Mouse (Mus musculus) midbrain, embryonic 16.5 days (tissue): ENCODE results near the gene Asgr1. TPM values are rescaled to one million over a fixed set of nuclear protein-coding genes. Genes with fewer than 3 reads are reported as not detected.

Source experiments
- ATAC-seq: fragments of 200-750 bp; cut with Nextera tagmentation; 2 replicates; pipeline ENCODE4 v1.8.0; 2017; ENCODE audit warnings: moderate TSS enrichment
- H3K27ac ChIP-seq: fragments of 300-500 bp; sonication (generic); 2 replicates; pipeline ENCODE4 v1.5.1; 2014; ENCODE audit warnings: mild to moderate bottlenecking, low read length, mixed read lengths
- H3K27me3 ChIP-seq: fragments of 300-500 bp; sonication (generic); 2 replicates; pipeline ENCODE4 v1.6.1; 2014; ENCODE audit warnings: low read depth, low read length, mixed read lengths; ENCODE audit not compliant: control insufficient read depth, insufficient read depth
- H3K36me3 ChIP-seq: fragments of 300-500 bp; sonication (generic); 2 replicates; pipeline ENCODE4 v1.6.1; 2014; ENCODE audit warnings: mild to moderate bottlenecking, low read length, moderate library complexity, mixed read lengths; ENCODE audit not compliant: control insufficient read depth, insufficient read depth
- H3K4me1 ChIP-seq: fragments of 300-500 bp; sonication (generic); 2 replicates; pipeline ENCODE4 v1.6.1; 2014; ENCODE audit warnings: mild to moderate bottlenecking, low read length, mixed read lengths; ENCODE audit not compliant: control insufficient read depth, insufficient read depth
- H3K4me2 ChIP-seq: fragments of 300-500 bp; sonication (generic); 2 replicates; pipeline ENCODE4 v1.6.1; 2014; ENCODE audit warnings: mild to moderate bottlenecking, low read length, mixed read lengths
- H3K4me3 ChIP-seq: fragments of 300-500 bp; sonication (generic); 2 replicates; pipeline ENCODE4 v1.5.1; 2014; ENCODE audit warnings: low read depth, mild to moderate bottlenecking, low read length, moderate library complexity, mixed read lengths
- H3K9ac ChIP-seq: fragments of 300-500 bp; sonication (generic); 2 replicates; pipeline ENCODE4 v1.6.1; 2014; ENCODE audit warnings: low read depth, low read length, mixed read lengths
- H3K9me3 ChIP-seq: fragments of 300-500 bp; sonication (generic); replicated peaks from 2 replicates; pipeline ENCODE4 v1.6.1; 2014; ENCODE audit warnings: mild to moderate bottlenecking, low read length, mixed read lengths; ENCODE audit not compliant: control insufficient read depth, poor library complexity, severe bottlenecking
- WGBS: fragments of 180-500 bp; shearing (Covaris S2); extraction: QIAGEN DNeasy Blood & Tissue Kit; methylation state at CpG from one replicate; pipeline ENCODE4 v1.1.7; 2014; 5-methylcytosine and 5-hydroxymethylcytosine counted together
- polyA plus RNA-seq: library from polyadenylated mRNA; unstranded; fragments of >200 nt; fragmentation: Nextera tagmentation; extraction: Ambion mirVana; gene quantifications from 2 replicates; pipeline ENCODE4 v1.2.1, GENCODE M21; 2015

Gene Asgr1
- polyA plus RNA-seq, 1 experiment from 2014 or later = 2.3 TPM

DNA sequence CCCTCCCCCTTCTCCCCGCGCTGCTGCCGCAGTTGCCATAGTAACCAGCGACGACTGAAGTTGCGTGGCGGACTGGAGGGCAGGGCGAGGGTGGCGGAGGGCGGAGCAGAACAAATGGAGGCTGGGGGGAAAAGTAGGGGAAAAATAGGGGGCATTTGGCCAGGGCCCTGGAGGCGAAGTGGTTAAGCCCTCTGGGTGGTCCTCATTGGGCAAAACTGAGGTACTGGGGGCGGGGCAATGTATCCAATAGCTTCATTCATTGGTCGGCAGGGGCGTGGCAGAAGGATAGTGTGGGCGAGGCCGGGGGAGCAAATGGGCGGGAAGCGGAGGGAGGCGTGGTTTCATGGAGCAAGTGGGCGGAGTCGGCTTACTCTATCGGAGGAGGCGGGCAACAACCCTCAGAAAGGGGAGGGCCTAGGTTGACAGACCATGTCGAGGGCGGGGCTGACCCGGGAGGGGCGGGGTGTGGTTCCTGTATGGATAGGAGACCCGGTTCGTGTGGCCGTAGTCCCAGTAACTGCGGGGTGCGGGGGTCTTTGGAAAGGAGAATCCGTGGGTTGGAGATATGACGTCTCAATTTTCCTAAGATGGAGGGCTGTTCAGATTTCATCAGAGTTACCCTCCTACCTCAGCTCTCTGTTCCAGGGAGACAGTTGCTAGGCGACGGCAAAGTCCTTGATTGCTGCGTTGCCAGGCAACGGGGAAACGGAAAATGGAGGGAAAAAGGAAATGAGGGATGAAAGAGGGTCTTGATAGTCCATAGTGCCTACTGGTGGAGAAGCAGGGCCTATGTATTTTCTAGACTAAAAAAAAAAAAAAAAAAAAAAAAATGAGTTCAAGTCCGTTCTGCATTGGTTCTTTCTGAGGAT, 32.4 kb upstream of the Asgr1 start:
- under 1% methylated on average over 40 of the region's 40 CpGs for WGBS

DNA sequence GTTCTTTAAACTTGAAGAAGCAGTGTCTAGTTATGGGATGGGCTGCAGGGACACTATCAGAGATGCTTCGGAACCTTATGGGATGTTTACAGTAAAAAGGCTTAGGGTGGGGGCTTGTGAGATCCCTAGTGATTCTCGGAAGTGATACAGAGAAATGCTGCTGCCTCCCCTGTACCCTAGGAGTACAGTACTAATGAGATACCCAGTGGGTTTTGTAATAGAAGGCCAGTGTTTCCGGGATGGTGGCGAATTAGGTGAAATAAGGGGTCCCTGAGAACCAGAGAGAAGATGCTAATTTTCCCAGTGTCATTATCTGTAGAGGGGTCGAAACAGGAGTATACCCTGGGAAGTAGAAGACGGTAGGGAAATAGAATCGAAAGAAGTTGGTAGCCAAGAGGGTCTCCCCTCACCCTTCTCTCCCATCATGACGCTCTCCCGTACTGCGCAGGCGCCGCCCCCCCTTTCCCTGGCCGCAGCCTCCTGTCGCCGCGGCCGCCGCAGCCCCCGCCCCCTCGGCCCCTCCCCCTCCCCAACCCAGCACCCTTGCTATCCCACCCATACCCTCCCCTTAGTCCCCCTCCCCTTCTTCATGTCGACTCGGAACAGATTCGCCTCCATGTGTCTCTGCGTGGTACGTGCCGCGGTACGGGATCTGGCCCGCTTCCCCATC, 30.3 kb upstream of the Asgr1 start:
- no peak for ATAC-seq
- Histone ChIP-seq H3K4me3 (peak overlapping the region; percentile 42), H3K9ac (peak overlapping the region; percentile 66), H3K4me1 (peaks cover 80% of the 10 kb centered on the region), H3K27me3 (no peaks in the 10 kb centered on the region), H3K27ac (peak overlapping the region; percentile 63), H3K9me3 (no peaks in the 10 kb centered on the region), H3K36me3 (no peaks in the 10 kb centered on the region), H3K4me2 (peak overlapping the region; percentile 73)
- 4% methylated on average over 26 of the region's 29 CpGs for WGBS

More for the DNA sequence above, 32.4 kb upstream of the Asgr1 start:
- peaks cover 72% of the 10 kb centered on the region for H3K4me1 ChIP-seq
- no peaks in the 10 kb centered on the region for H3K27me3 ChIP-seq
- peak overlapping the region; percentile 66 for H3K4me3 ChIP-seq
- H3K9ac ChIP-seq = peak overlapping the region; percentile 82
- peak; percentile 66 for ATAC-seq
- no peaks in the 10 kb centered on the region for H3K9me3 ChIP-seq
- no peaks in the 10 kb centered on the region for H3K36me3 ChIP-seq
- H3K4me2 ChIP-seq = peak overlapping the region; percentile 54
- H3K27ac ChIP-seq = peak overlapping the region; percentile 94

GRCm38 (mm10) chr11:70024151-70024514, 29.8 kb upstream of the Asgr1 start:
- no peaks in the 10 kb centered on the region for H3K36me3 ChIP-seq
- H3K4me2 ChIP-seq = peak overlapping the region; percentile 73
- no peak for ATAC-seq
- no peaks in the 10 kb centered on the region for H3K27me3 ChIP-seq
- H3K27ac ChIP-seq = peak overlapping the region; percentile 63
- WGBS = 7% methylated on average over 6 of the region's 6 CpGs
- peak overlapping the region; percentile 66 for H3K9ac ChIP-seq
- H3K4me1 ChIP-seq = peaks cover 84% of the 10 kb centered on the region
- H3K9me3 ChIP-seq = no peaks in the 10 kb centered on the region
- H3K4me3 ChIP-seq = peak overlapping the region; percentile 42

DNA sequence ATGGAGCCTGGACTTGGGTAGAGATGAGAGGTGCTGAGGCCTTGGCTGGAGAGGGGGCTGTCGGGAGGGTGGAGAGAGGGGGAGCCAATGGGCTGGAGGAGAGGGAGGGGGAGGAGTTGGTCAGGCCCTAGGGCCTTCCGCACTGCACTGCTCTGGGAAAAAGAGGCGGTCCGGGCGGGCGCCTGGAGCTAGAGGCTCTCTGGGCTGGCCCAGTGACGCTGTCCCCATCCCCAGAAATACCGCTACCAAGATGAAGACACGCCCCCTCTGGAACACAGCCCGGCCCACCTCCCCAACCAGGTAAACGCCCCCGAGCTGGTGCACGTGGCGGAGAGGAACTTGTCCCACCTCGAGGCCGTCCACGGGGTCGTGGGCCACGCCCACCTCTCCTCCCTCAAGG, 27.2 kb upstream of the Asgr1 start:
- ATAC-seq = no peak
- WGBS = 2% methylated on average over 19 of the region's 19 CpGs
- Histone ChIP-seq H3K4me2 (peak overlapping the region; percentile 68), H3K27ac (peak overlapping the region; percentile 95), H3K4me1 (peaks cover 79% of the 10 kb centered on the region), H3K9me3 (no peaks in the 10 kb centered on the region), H3K4me3 (peak overlapping the region; percentile 18), H3K36me3 (peaks cover 10% of the 10 kb centered on the region), H3K27me3 (no peaks in the 10 kb centered on the region), H3K9ac (peak overlapping the region; percentile 59)

- peak overlapping the region; percentile 59 for H3K9ac ChIP-seq
- peaks cover 75% of the 10 kb centered on the region for H3K4me1 ChIP-seq
- H3K36me3 ChIP-seq = peaks cover 17% of the 10 kb centered on the region
- peak overlapping the region; percentile 68 for H3K4me2 ChIP-seq
- H3K27ac ChIP-seq = peak overlapping the region; percentile 95
- ATAC-seq = no peak
- WGBS = 26% methylated on average over 9 of the region's 9 CpGs
- no peaks in the 10 kb centered on the region for H3K27me3 ChIP-seq
- no peaks in the 10 kb centered on the region for H3K9me3 ChIP-seq
- H3K4me3 ChIP-seq = peak overlapping the region; percentile 18
These were observed 26.5 kb upstream of the Asgr1 start for GRCm38 (mm10) chr11:70027397-70027796.

DNA sequence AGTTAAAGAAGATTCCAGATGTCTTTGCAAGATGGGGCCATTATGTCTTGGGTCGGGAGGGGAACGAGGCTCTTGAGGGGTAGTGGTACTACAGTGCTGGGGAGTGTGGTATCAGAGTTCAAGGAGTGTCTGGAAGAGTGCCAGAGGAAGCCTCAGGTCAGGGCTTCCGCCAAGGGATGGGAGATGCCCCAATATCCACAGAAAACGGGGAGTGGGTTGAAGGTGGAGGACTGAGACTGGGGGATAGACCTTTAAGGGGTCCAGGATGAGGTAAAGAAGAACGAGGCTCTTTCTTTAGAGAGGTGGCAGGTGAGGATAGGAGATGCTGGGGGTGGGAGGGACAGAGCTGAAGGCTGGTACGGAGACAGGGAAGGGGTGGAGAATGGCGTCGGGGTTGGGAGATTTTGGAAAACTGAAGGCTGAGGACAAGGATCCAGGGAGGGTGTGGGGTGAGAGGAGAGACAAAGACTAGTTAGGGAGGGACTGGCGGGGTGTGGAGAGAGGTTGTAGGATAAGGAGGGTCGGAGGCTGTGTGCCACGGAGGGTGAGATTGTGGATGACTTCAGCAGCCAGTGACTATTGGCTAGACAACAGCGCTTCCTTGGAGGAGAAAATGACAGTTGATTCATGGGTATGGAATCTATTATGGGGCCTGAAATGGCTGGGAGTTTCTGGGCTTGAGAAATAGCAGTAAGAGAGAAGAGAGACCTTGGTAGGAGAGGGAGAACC, 25.3 kb upstream of the Asgr1 start:
- Histone ChIP-seq H3K9me3 (no peaks in the 10 kb centered on the region), H3K9ac (peak overlapping the region; percentile 59), H3K27ac (peak overlapping the region; percentile 95), H3K4me2 (peak overlapping the region; percentile 68), H3K4me3 (peak overlapping the region; percentile 36), H3K4me1 (peaks cover 63% of the 10 kb centered on the region), H3K27me3 (no peaks in the 10 kb centered on the region), H3K36me3 (peaks cover 17% of the 10 kb centered on the region)
- ATAC-seq = peak; percentile 12; the same call in 1 of the 2 replicates
- WGBS = 21% methylated on average over 12 of the region's 12 CpGs

DNA sequence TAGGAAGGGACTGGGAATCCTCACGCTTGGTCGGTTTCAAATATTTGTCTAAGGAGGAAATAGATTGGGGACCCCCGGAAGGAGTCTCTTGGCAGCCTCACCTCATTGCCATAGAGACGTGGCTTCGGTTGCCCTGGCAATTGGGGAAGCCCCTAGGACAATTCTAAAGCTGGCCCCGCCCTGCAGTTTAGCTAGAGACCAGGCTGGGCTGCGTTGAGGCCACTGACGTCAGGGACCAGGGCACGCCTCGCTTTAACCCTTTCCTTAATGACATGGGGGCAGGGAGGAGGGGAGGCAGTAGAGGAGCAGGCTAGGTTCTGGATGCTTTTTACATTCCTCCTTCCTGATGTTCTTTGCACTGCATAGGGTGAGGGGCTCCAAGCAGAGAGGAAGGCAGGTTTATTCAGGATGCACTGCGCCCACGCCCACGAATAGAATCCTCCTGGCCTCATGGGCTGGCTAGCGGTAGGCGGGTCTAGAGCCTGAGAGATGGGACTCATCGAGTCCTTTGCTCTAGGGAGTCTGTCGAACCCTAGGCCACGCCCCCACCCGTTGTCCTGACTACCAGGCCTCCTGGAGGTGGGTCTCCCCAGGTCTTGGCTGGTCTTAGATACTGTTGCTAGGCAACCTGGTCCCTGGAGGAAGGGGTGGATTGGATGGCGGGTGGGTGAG, 24.6 kb upstream of the Asgr1 start:
- Histone ChIP-seq H3K9me3 (no peaks in the 10 kb centered on the region), H3K4me1 (peaks cover 56% of the 10 kb centered on the region)
- WGBS = 1% methylated on average over 20 of the region's 20 CpGs

DNA sequence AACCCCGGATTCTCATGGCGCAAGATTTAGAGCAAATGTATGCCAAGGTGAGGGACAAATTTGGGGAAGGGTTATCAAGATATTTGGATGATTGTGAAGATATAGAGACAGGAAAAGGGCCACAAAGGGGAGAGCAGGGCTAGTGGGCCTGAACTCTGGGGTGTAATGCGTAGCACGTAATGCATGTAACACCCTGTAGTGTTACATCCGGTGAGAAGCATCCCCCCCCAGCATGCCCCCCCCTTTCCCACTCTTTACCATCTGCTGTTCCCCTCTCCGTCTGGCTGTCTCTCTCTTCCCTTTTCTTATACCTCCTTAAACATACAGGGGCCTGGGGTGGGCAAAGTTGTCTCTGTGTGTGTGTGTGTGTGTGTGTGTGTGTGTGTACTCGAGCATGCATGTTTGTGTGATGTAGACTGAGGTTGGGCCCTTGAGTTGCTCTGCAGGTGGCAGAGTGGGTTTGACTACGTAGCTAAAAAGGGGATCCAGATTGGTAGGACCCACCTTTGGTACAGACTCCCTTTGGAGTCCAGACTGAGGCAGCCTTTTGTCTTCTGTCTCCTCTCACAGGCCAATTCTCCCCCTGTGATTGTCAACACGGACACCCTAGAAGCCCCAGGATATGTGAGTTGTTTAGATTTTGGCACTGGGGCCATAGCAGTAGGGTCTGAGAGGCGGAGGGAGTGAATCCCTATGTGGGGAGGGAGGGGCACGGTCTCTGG, 23.9 kb upstream of the Asgr1 start:
- Histone ChIP-seq H3K4me3 (peak overlapping the region; percentile 36), H3K36me3 (peaks cover 17% of the 10 kb centered on the region), H3K4me1 (peaks cover 49% of the 10 kb centered on the region), H3K27ac (peak overlapping the region; percentile 95), H3K27me3 (no peaks in the 10 kb centered on the region), H3K9me3 (no peaks in the 10 kb centered on the region), H3K9ac (peak overlapping the region; percentile 59), H3K4me2 (peak overlapping the region; percentile 68)
- 13% methylated on average over 11 of the region's 11 CpGs for WGBS
- peak; percentile 47 for ATAC-seq

More for the DNA sequence above, 24.6 kb upstream of the Asgr1 start:
- ATAC-seq = peak; percentile 94
- no peaks in the 10 kb centered on the region for H3K27me3 ChIP-seq
- peaks cover 17% of the 10 kb centered on the region for H3K36me3 ChIP-seq
- peak overlapping the region; percentile 95 for H3K27ac ChIP-seq
- H3K9ac ChIP-seq = peak overlapping the region; percentile 59
- H3K4me3 ChIP-seq = peak overlapping the region; percentile 36
- H3K4me2 ChIP-seq = peak overlapping the region; percentile 68
